Mouse (Mus musculus) kidney, postnatal 36 days (tissue): ENCODE results near the gene Bmp3.

Experiments used
- DNase-seq, 2 experiments: peaks; one replicate each; pipeline ENCODE4 v3.0.0; 2021 to 2022; ENCODE audit warnings: mixed read lengths in 2 of 2

The Bmp3 gene

DNA sequence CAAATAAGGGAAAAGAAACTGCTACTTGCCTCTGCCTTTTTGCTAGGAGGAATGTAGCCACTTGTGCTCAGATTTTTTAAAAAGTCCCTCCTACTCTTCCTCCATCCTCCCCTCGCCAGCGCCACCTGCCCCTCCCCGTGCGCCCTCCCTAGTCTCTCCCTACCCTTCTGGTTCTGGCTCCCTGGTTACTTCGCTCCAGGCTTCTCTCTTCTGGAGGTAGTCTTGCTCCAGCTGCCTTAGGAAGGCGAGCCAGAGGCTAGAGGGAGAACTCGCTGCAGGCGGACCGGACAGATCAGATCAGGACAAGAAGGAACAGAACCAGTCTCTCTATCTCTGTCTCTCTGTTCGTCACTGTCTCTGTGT is at the start of gene Bmp3:
Gene Bmp3 (plus strand): TSS at position 152 of the 363 bp plus-strand sequence.
- peak; percentile 15 to 16 for DNase-seq

DNA sequence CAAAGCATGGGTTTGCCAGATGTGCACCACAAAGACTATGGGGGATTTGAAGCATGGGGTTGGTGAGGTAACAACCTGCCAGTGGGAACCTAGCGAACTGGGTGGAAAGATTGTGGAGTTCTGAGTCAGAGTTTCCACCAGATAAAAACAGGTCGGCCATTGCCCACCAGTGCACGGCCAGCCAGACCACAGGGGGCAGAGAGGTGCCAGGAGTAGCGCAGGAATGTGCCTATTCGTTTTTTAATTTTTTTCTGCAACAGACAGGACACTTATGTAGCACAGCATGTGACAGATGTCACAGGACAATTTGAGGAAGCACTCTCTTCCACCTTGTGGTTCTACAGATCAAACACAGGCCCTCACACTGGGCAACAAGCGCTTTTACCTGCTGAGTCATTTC is 49.5 kb upstream of the Bmp3 start:
- no peak for DNase-seq

DNA sequence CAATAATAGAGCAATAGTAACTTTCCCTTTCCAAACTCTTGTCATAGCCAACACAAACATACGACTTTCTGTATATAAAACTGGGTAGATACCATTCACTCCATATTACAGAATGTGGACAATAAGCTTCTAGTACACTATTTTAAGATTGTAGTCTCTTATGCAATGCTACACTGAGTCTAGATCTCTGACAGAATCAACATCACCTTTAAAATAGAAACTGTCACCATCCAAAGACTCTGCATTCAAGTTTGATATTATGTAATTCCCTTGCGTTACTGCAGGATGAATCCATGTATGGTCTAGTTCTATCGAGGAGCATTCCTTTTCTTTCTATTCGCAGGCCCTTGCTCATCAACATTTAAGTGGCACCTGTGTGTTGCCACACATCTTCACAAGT is 47.7 kb upstream of the Bmp3 start:
- no peak for DNase-seq

DNA sequence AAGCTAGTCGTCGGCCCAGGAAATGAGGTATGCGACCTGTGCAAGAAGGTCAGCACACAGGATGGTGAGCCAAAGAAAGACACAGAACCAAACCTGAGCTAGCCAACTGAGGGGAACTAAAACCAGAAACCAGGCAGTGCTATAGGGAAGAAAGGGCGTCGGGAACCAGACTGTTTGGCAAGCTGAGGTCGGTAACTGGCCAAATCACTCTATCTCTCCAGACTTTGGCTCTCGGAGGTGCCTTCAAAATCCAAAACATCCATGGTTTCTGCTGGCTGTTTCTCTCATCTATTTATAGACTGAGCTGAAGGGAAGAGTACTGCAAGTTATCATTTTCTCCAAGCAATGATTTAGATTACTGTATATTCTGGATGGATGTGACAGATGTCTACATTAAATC is 47.2 kb upstream of the Bmp3 start:
- no peak for DNase-seq

DNA sequence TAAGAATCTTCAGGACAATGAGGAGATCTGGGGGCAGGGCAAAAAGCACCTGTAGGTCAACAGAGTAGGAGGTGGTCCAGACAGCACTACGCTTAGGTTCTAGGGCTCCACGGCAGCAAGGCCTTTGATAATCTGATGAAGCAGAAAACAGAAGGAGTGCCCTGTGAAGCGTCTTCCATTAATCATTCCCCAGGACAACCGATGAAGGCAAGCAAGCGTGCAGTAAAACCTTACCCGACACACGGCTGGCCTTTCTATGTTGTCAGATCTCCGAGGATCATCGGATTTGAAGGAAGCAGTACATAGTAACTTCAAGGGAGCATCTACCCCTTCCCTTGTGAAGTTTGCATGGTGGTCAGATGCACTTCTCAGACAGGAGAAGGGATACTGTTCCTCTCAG is 46.3 kb upstream of the Bmp3 start:
- DNase-seq = peak; percentile 12 to 41

DNA sequence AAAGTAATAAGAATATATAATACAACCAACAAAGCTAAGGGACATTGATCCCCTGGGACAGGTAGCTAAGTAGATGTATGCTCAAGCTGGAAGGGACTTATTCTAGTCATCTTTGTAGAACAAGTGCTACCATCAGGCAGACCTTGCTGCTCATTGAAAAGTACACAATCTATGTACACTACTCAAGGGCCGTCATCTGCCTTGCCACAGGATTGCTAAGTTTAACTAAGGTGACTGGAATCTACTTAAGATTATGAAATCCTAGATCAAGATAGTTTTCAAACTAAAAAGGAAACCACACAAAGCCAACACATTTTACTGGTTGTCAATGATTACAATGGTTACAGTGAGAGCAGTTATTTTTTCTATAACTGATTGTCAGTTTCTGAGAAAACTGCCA is 41.8 kb upstream of the Bmp3 start:
- DNase-seq = no peak

DNA sequence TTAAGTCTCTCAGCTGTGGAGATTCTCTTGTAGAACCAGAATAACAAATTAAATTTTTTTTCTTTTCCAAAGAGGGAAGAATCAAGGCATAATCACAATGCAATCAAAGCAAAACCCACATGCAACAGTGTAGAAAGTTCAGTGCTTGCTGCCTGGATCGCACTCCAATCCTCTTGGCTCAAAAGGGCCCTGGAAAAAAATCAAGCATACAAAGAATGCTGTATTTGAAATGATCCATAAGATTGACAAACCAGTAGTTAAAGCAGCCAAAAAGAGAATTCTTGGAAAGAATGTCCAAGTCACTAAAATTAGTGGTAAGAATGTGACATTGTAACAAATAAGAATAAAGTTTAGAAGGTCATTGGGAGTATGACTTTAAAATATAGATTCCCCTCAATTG is 38.9 kb upstream of the Bmp3 start:
- no peak for DNase-seq

DNA sequence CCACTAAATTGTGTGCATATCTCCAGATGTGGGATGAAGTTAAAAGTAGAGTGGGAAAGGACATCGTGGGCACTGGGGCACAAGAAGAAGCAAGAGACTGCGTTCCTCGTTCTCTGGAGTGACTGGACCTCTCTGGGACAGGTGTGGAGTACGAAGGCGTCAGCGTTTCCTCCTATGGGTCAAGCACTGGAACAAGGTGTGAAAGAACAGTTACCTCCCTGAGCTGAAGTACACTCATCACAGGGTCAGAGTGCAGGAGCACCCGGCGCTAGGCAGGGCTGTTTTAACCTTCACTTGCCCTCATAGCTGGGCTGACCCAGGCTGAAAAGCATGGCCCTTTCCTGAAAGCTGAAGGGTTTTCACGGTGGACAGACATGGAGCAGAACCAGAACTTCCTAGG is 20.5 kb upstream of the Bmp3 start:
- no peak for DNase-seq

DNA sequence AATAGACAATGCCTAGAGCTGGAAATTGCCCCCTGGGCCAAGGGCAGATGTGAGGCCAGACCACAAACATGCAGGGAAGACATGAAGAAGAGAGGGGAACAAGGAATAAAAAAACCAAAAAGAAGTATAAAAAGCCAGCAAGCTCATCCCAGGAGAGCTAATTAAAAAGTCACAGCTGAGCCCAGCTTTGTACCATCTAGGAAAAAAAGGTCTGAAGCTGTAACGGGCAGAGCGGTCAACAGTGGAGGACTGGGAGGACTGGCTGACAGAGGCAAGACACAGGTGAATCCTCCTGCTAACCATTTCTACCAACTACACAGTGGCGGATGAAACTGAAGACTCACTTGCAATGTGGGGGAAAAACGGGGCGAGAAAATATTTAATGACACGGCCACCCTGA is 19.9 kb upstream of the Bmp3 start:
- no peak for DNase-seq

DNA sequence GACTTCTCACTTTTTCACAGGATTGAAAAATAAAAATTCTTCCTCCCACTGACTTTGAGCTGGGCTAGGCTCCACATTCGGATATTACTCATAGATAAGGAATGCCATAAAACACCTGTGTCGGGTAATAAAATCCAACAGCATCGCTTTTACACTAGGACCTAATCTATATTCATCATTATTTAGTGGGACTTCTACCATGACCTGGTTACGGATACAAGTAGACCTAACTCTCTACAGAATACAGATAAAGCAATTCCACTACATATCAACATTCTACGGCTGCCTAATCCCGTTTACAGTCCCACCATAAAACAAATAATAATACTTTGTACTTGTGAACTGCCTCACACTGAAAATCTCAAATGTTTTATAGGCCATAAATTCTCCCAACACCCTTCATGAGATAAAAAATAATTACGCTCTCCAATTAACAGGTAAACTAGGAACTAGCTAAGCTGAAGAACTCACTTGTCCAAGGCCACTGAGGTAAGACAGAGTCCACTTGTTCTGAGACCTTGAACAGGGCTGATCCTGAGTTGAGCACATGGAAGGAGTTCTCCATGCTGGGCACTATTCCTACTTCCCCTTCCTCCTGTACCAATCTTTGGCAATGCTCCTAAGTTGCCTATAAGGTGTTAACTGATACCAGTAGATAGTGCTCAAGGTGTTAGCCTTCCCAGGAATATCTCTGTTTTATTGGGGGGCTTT is 11.5 kb upstream of the Bmp3 start:
- DNase-seq = no peak

DNA sequence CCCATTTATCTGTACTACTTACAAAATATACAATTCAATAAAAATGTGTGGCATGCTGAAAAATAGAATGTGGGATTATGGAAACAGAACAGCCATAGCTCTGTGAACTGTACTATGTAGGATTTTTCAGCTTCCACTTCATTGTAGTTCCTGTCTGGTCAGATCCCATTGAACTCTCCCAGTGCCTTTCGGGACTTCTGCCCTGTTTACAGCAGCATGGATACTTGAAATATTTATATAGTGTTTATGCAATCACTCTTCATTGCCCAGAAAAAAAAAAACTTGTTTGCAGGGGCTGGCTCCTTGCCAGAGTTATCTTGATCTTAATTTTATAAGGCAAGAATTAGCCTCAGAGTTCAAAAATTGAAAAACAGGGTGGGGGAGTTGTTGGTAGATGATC is 9.6 kb upstream of the Bmp3 start:
- DNase-seq = no peak

DNA sequence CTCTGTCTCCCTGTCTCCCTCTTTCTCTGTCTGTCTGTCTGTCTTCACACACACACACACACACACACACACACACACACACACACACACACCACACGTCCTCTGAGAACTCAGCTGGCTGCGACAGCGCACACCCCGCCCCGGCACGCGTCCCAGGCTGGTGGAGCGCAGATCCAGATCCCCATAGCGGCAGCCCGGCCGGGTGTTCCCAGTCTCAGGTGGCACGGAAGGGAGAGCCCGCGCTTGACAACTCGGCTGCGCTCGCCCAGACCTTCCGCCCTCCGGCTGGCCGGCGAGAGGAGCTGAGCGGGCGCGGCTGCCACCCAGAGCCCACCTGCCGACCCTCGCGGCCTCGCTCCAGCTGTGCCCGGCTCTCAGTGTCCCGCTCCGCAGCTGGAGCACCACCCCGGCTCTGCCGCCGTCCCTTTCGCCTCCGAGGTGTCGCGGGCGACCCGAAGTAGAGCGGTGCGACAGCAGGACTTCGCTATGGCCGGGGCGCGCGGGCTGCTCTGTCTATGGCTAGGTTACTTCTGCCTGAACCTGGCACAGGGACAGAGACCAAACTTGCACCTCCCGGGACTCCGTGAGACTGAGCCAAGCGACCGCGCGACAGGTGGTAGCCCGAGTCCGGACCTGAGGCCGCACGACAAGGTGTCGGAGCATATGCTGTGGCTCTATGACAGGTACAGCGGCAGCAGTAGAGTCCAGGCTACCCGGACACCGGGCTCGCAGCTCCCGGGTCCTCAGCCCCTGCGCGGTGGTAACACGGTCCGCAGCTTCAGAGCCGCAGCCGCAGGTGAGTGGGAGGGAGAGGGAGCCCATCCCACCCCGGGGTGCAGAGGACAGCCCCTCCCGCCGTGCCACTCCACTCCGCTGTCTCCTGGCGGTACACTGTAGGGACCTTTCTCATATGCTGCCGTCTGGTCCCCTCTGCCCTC is 681 bp downstream of the Bmp3 start:
- peak; percentile 13 to 63 for DNase-seq

DNA sequence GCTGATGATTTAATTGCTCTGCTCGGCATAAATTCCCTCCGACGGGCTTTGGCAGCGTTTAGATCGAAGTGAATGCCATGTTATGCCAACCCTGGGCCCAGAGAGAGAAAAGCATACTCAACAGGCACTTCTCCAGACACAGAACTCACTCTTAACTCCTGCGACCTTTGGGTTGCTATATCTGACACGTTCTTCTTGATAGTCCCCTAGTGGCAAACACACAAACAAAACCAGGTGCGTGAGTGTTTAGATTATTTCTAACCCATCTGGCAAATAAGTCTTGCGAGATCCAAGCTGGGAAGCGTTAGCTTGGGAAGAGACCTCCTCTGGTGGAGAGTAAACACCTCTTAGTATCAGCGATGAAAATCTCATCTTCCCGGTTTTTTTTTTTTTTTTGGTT is 1.5 kb downstream of the Bmp3 start:
- DNase-seq = no peak

DNA sequence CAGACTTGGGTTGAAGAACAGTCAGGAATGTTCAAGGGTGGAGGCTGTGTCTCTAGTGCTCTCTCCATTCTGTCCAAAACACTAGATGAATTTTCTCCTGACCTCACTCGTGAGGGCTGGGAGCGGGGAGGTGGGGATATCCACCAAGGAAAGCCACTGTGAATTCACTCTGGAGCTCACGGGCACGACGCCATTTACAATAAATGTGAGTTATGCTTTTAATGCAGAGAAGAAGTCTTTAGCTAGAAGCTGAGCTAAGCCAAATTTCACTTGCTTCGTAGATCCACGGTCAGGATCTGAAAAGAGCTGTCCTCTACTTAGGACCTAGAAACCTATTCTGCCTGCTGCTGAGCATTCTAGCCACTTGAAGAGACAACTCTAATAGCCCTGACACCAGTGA is 2.1 kb downstream of the Bmp3 start:
- DNase-seq = no peak

DNA sequence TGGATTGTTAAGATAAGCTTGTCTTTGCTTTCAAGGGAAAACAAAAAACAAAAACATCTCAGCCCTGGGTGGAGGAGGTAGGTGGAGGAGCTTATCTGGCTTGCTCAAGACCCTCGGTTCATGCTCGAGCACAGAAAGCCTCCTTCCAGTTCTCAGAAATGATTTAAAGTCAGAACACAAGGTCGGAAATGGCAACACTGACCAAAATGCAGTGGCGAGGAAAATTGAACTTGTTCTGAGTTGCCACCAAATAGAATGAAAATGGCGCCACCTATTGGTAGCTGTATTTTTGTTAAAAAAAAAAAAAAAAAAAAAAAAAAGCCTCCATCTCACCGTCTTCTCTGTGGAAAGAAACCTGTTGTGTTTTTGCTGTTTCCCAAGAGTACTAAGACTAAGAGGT is 9.7 kb downstream of the Bmp3 start:
- DNase-seq = peak; percentile 5 to 34

DNA sequence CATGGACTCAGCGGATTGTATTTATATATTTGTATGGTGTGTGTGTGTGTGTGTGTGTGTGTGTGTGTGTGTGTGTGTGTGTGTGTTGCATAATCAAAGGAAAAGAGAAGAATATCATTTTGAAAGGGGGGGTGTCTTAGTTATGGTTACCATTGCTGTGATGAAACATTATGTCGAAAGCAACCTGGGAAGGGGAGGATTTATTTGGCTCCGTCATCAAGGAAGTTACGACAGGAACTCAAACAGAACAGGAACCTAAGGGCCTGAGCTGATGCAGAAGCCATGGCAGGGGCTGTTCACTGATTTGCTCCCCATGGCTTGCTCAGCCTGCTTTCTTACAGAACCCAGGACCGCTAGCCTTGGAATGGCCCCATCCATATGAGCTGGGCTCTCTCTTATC is 10.9 kb downstream of the Bmp3 start:
- DNase-seq = no peak

DNA sequence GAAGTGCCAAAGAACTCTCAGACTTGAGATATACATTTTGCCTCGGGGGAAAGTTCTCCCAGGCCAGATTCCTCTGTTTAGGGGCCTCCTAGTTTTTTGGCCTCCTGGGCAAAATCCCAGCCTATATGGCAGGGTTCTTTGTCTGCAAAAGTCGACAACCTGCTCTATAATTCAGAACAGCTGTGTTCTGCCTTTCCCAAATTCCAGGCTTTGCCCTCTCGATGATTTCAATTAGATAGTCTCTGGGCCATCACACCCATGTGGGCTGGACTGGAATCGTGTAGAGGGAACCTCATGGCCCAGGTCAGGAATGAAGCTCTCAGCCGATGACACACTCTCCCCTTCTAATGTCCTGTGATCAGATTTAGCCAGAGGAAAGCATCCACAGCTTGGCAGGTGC is 21.8 kb downstream of the Bmp3 start:
- no peak for DNase-seq

DNA sequence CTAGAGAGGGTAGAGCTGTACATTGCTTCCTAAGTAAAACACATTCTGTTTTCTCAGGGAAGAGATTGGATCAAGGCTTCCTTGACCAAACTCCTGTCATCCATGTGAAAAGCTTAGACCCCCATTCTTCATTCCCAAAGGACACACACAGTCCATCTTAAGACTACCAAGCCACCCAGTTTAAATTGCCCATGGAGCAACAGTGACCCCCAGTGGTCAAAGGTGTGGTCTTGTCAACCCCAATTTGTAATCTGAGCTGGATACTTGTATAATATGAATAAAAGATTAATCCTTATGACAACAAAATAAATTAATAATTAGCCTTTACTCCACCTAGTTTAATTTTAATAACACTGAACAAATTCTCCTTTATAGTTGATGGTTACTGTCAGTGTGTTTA is 24.7 kb downstream of the Bmp3 start:
- DNase-seq = peak; percentile 44 to 86

DNA sequence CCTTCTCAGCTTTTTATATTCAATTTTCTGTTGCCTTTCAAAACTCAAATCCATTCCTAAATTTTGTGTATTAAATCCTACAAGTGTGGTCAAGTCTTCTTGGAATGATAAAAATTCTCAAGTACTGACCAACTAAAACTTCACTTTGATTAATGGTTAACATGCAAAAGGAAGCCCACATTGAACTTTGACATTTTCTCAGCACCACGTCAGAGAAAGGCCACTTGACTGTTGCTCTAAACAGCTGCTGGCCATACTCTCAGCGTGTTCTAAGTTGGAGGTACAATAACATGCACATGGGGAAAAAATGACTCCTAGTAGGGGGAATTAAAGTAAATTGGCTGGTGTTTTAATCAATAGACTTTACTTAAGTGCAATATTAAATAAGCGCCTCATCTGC is 27.9 kb downstream of the Bmp3 start:
- DNase-seq = peak; percentile 18 to 49

DNA sequence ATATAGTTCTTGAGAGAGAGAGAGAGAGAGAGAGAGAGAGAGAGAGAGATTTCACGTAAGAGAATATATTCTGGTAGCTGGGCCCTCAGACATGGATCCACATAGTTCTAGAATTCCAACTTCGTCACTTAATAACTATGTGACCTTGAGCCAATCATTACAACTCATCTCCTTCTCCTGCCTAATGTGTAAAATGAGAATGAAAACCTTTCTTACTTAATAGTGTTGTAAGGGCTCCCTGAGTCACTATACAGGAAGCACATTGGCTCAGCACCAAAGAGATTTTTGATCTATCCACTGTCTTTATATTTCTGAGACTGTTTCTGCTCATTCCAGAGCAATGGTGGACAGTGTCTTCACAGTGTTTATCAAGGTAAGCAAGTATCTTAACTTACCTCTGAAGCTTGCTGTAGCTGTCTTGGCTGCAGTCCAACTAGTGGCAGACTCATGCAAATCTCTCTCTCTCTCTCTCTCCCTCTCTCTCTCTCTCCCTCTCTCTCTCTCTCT is 36.4 kb downstream of the Bmp3 start:
- no peak for DNase-seq

DNA sequence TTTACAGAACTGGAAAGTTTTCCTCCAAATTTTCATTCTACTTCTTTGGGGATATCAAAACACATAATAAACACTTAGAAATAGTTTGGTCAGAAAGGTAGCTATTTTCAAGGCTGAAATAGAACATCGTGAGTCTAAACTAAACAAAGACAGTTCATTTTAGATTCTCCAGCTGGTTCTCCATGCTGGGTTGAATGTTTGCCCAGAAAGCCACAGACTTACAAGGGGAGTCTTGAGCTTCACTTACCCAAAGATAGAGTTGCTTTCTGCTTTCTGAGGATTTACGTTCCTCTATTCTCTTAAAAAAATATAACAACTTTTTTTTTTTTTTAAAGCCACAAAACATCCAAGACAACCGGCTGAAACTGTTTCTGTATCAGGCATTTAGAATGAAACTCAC is 40.1 kb downstream of the Bmp3 start:
- DNase-seq = no peak

DNA sequence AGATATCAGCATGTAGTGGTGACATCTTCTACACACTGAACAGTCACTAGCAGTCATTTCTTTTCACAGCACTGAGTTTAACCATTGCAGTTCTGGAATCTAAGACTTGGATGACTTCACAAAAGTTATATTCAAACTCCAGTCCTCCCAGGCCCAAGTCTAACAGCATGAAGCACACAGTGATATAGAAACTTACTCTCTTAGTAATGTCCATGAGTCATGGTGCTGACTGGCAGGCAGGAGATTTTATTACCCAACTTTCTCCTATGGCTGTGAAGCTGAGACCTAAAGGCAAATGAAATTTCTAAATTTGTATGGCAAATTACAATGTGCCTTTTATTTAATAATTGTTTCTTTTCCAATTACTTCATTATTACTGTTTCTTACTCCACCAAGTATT is 43.7 kb downstream of the Bmp3 start:
- no peak for DNase-seq

DNA sequence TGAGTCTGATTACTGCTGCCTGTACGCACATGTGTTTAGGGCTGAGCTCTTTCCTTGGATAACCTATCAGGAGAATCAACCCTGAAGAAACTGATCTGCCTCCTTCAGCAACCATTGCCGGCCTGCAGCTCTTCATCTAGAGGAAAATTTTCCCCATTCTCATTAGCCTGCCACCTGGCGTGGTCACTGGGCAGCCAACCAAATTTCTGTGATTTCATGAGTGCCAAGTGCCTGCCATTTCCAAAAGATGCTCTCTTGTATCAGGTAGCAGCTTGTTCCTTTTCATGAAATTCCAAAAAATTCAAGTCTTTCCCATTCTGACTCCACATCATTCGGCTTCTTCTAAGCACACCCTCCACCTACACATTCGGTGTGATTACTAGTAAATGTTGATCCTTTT is 46.7 kb downstream of the Bmp3 start:
- no peak for DNase-seq

DNA sequence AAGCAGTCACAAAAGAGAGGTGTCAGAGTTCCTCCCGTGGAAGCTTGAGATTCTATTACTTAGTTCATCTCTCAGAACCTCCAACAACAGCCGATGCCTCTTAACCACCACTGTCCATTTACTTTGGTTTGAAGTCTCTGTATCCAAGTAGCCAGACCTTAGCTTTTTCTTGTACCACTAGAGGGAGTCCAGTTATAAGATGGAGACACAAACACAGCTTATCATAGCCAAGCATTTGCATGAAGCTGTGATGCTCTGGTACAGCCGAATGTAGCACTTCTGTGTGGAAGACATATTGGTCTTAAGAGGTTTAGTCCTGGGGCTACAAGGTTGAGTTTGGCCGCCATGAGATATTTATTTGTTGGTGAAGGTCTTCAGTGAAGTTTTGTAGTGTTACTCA is 48.1 kb downstream of the Bmp3 start:
- DNase-seq = peak in 1 of 2 experiments; percentile 28
